Mouse (Mus musculus) liver, embryonic 14.5 days (tissue): Measurements from ENCODE around the gene Swsap1. TPM values are rescaled to one million over a fixed set of nuclear protein-coding genes. Genes with fewer than 3 reads are reported as not detected.

ENCODE experiments used
- ATAC-seq: fragments of 200-750 bp; cut with Nextera tagmentation; 2 replicates; pipeline ENCODE4 v1.8.0; 2017; ENCODE audit warnings: moderate number of reproducible peaks, mild to moderate bottlenecking, moderate library complexity; ENCODE audit not compliant: insufficient read depth
- DNase-seq, 3 experiments: peaks; one replicate each; pipeline ENCODE4 v3.0.0-alpha.2; 2012 to 2013; ENCODE audit warnings: low read depth in 3 of 3, low spot score in 3 of 3
- H3K27ac ChIP-seq: fragments of 300-500 bp; sonication (generic); 2 replicates; pipeline ENCODE4 v1.5.1; 2014; ENCODE audit warnings: moderate library complexity, mild to moderate bottlenecking, control low read depth, inconsistent platforms
- H3K27me3 ChIP-seq: fragments of 300-500 bp; sonication (generic); 2 replicates; pipeline ENCODE4 v1.6.1; 2014; ENCODE audit warnings: mild to moderate bottlenecking, low read length, moderate library complexity; ENCODE audit not compliant: control insufficient read depth, insufficient read depth
- H3K36me3 ChIP-seq: fragments of 300-500 bp; sonication (generic); replicated peaks from 2 replicates; pipeline ENCODE4 v1.6.1; 2014; ENCODE audit warnings: low read depth; ENCODE audit not compliant: control insufficient read depth, insufficient read depth
- H3K4me1 ChIP-seq, 2 experiments: fragments of 200-500 bp in 1 of 2; fragments of 300-500 bp in 1 of 2; sonication (generic) in 1 of 2; replicated peaks; 2 replicates each; pipeline ENCODE4 v1.6.1; 2012 to 2014; ENCODE audit warnings: antibody characterized with exemption in 1 of 2, inconsistent platforms in 1 of 2, low read length in 1 of 2; ENCODE audit not compliant: control insufficient read depth in 2 of 2, insufficient read depth in 2 of 2
- H3K4me2 ChIP-seq: fragments of 300-500 bp; sonication (generic); 2 replicates; pipeline ENCODE4 v1.6.1; 2014; ENCODE audit warnings: low read depth, mild to moderate bottlenecking, control low read depth, moderate library complexity
- H3K4me3 ChIP-seq, 2 experiments: fragments of 200-500 bp in 1 of 2; fragments of 300-500 bp in 1 of 2; sonication (generic) in 1 of 2; 2 replicates each; pipeline ENCODE4 v1.5.1; 2012 to 2014; ENCODE audit warnings: low read depth in 2 of 2, low read length in 2 of 2, mild to moderate bottlenecking in 2 of 2, control low read depth in 1 of 2, inconsistent platforms in 1 of 2, moderate library complexity in 1 of 2; ENCODE audit not compliant: insufficient read depth in 1 of 2
- H3K9ac ChIP-seq: fragments of 300-500 bp; sonication (generic); replicated peaks from 2 replicates; pipeline ENCODE4 v1.6.1; 2014; ENCODE audit warnings: mild to moderate bottlenecking, control low read depth, moderate library complexity
- H3K9me3 ChIP-seq: fragments of 300-500 bp; sonication (generic); 2 replicates; pipeline ENCODE4 v1.6.1; 2016; ENCODE audit warnings: low read length, mixed read lengths; ENCODE audit not compliant: control insufficient read depth
- CTCF ChIP-seq: IDR thresholded peaks from 2 replicates; pipeline ENCODE4 v1.5.1; 2016; ENCODE audit warnings: antibody characterized with exemption, low read depth, control low read depth
- EP300 ChIP-seq: IDR thresholded peaks from 2 replicates; pipeline ENCODE4 v1.6.1; 2016; ENCODE audit warnings: antibody characterized with exemption, low read depth
- WGBS: fragments of 180-500 bp; shearing (Covaris S2); extraction: QIAGEN DNeasy Blood & Tissue Kit; methylation state at CpG from one replicate; pipeline ENCODE4 v1.1.7; 2014; ENCODE audit not compliant: insufficient replicate concordance; 5-methylcytosine and 5-hydroxymethylcytosine counted together
- polyA plus RNA-seq, 2 experiments: library from polyadenylated mRNA; depleted of rRNA in 1 of 2; stranded (reverse) in 1 of 2; unstranded in 1 of 2; fragments of >200 nt; fragmentation: Nextera tagmentation in 1 of 2; extraction: Ambion mirVana in 1 of 2; gene quantifications; 2 replicates each; pipeline versions ENCODE4 v1.2.1 to v1.2.3; 2012 to 2014

Swsap1 gene
- polyA plus RNA-seq, 2 experiments: 1.4 to 3.5 TPM

- no peak for TF ChIP-seq CTCF
- Histone ChIP-seq H3K27me3 (no peaks in the 10 kb centered on the region), H3K36me3 (no peaks in the 10 kb centered on the region), H3K27ac (no peak overlapping the region), H3K4me3 (no peak overlapping the region), H3K9me3 (no peaks in the 10 kb centered on the region), H3K4me2 (no peak overlapping the region), H3K9ac (no peak overlapping the region), H3K4me1 (peaks cover 8 to 21% of the 10 kb centered on the region in 2 experiments)
- WGBS: 26% methylated on average over 3 of the region's 3 CpGs
- DNase-seq (no peak), ATAC-seq (no peak)
Observed at GRCm38 (mm10) chr9:21923490-21924098, 32.0 kb upstream of the Swsap1 start.

- Histone ChIP-seq H3K27me3 (no peaks in the 10 kb centered on the region), H3K4me3 (no peak overlapping the region), H3K27ac (no peak overlapping the region; the same call in 1 of the 2 replicates), H3K36me3 (no peaks in the 10 kb centered on the region), H3K4me1 (peaks cover 8 to 20% of the 10 kb centered on the region in 2 experiments), H3K4me2 (no peak overlapping the region), H3K9ac (no peak overlapping the region), H3K9me3 (no peaks in the 10 kb centered on the region)
- ATAC-seq (peak; percentile 55), DNase-seq (peak; percentile 44 to 61 (median 57))
- WGBS: 34% methylated on average over 6 of the region's 6 CpGs
- TF ChIP-seq EP300: no peak
- no peak for TF ChIP-seq CTCF
Observed at GRCm38 (mm10) chr9:21924099-21924493, 31.5 kb upstream of the Swsap1 start.

- no peak overlapping the region for H3K4me3 ChIP-seq
- no peak overlapping the region for H3K27ac ChIP-seq
- H3K9ac ChIP-seq: no peak overlapping the region
- no peaks in the 10 kb centered on the region for H3K9me3 ChIP-seq
- no peaks in the 10 kb centered on the region for H3K27me3 ChIP-seq
- no peak for TF ChIP-seq EP300
- no peak for TF ChIP-seq CTCF
- ATAC-seq (no peak), DNase-seq (no peak)
- H3K4me2 ChIP-seq: no peak overlapping the region
- H3K36me3 ChIP-seq: no peaks in the 10 kb centered on the region
- peaks cover 8 to 20% of the 10 kb centered on the region in 2 experiments for H3K4me1 ChIP-seq
- 80% methylated on average over 3 of the region's 3 CpGs for WGBS
Observed at GRCm38 (mm10) chr9:21925034-21925433, 30.5 kb upstream of the Swsap1 start.

- DNase-seq (no peak), ATAC-seq (no peak)
- TF ChIP-seq EP300 (no peak), CTCF (no peak)
- H3K9ac ChIP-seq: no peak overlapping the region
- H3K27me3 ChIP-seq: no peaks in the 10 kb centered on the region
- no peak overlapping the region for H3K27ac ChIP-seq
- WGBS: 78% methylated on average over 1 of the region's 1 CpGs
- H3K36me3 ChIP-seq: no peaks in the 10 kb centered on the region
- H3K9me3 ChIP-seq: no peaks in the 10 kb centered on the region
- H3K4me1 ChIP-seq: peaks cover 8 to 20% of the 10 kb centered on the region in 2 experiments
- H3K4me3 ChIP-seq: no peak overlapping the region
- no peak overlapping the region; the same call in 1 of the 2 replicates for H3K4me2 ChIP-seq
Observed at GRCm38 (mm10) chr9:21925506-21925905, 30.0 kb upstream of the Swsap1 start.

GRCm38 (mm10) chr9:21926155-21926554, 29.4 kb upstream of the Swsap1 start:
- no peak overlapping the region for H3K27ac ChIP-seq
- 57% methylated on average over 6 of the region's 6 CpGs for WGBS
- DNase-seq: no peak
- H3K9ac ChIP-seq: no peak overlapping the region
- H3K4me2 ChIP-seq: peak overlapping the region; percentile 54
- peak overlapping the region in 1 of 2 experiments; percentile 46; a peak in 2 of 4 replicates for H3K4me3 ChIP-seq
- no peaks in the 10 kb centered on the region for H3K27me3 ChIP-seq
- H3K36me3 ChIP-seq: no peaks in the 10 kb centered on the region
- ATAC-seq: no peak
- no peak for TF ChIP-seq EP300
- no peak for TF ChIP-seq CTCF
- H3K9me3 ChIP-seq: no peaks in the 10 kb centered on the region
- H3K4me1 ChIP-seq: peaks cover 8 to 20% of the 10 kb centered on the region in 2 experiments
